In the genomic region with DNA sequence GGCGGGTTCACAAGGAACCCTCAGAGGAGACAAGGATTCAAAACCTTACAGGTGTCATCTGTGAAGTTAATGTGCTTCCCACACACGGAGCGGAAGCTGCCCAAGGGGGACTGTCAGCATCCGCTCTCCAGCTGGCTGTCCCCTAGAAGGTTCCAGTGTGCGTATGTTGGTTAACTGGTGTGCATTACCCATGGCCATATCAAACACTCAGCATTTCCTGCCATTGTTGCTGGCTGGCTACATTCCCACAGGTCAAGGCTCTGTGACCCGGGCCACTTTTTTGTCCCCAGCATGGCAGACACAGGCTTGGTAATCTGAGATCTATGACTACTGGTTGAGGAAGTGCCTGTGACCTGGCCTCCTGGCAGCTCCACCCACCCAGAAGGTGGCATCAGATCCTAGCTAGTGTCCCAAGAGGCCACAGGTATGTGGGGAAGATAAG, we compare ENCODE assay signal across 11 mouse cellular contexts. TPM values are rescaled to one million over a fixed set of nuclear protein-coding genes. Genes with fewer than 3 reads are reported as not detected.
DNase-seq lines count a peak whose midpoint lies in the region; ATAC-seq and TF ChIP-seq lines count a peak whose summit lies in the region.
"Had no signal": no experiment of that assay in that cellular context is flagged by ENCODE, and none has a peak within 500 bp of the region (broad histone marks: within the 10 kb centered on the region; RNA-seq: fewer than 3 reads in every experiment).

No protein-coding gene starts in this region.

- 0 out of 2 replicates have a peak, but pooled peaks have one; percentile 11 for ATAC-seq in common myeloid progenitor, adult 5-6 weeks (replicated peaks; ENCODE audit: low read depth, poor library complexity, severe bottlenecking)
- peak; percentile 46; the same call in 1 of the 2 replicates for ATAC-seq in liver, embryonic 14.5 days (ENCODE audit: insufficient read depth)
- ATAC-seq in midbrain, embryonic 15.5 days (replicated peaks), result no peak
- no peak for ATAC-seq in midbrain, embryonic 14.5 days (ENCODE audit: low FRiP score, low TSS enrichment)

- no peaks in the 10 kb centered on the region for H3K9me3 ChIP-seq in liver, embryonic 14.5 days (ENCODE audit: control insufficient read depth, low read length)
- H3K9me3 ChIP-seq in midbrain, embryonic 15.5 days, result peaks cover 7% of the 10 kb centered on the region; the same call in 1 of the 2 replicates
- peaks cover 6% of the 10 kb centered on the region; the same call in 1 of the 2 replicates for H3K9me3 ChIP-seq in midbrain, embryonic 14.5 days (ENCODE audit: control insufficient read depth, low read length)
- H3K9me3 ChIP-seq: hindbrain, embryonic 15.5 days had no signal

- H3K36me3 ChIP-seq in liver, embryonic 14.5 days (replicated peaks; ENCODE audit: control insufficient read depth, insufficient read depth, low read depth), result no peaks in the 10 kb centered on the region
- H3K36me3 ChIP-seq in midbrain, embryonic 15.5 days (replicated peaks), result peaks cover 19% of the 10 kb centered on the region
- H3K36me3 ChIP-seq in midbrain, embryonic 14.5 days (ENCODE audit: control insufficient read depth, insufficient read depth, low read length), result peaks cover 53% of the 10 kb centered on the region

- H3K4me1 ChIP-seq in liver, embryonic 14.5 days (replicated peaks; ENCODE audit: control insufficient read depth in 2 of 2, insufficient read depth in 2 of 2, low read length in 1 of 2), result peaks cover 4 to 10% of the 10 kb centered on the region in 2 experiments; a peak in 3 of 4 replicates
- no peaks in the 10 kb centered on the region for H3K4me1 ChIP-seq in midbrain, embryonic 15.5 days
- no peaks in the 10 kb centered on the region for H3K4me1 ChIP-seq in midbrain, embryonic 14.5 days (ENCODE audit: control insufficient read depth, insufficient read depth, low read length)
- H3K4me1 ChIP-seq: hindbrain, embryonic 15.5 days; limb, embryonic 13.5 days; neural tube, embryonic 13.5 days had no signal

- TF ChIP-seq EP300 in liver, embryonic 14.5 days (IDR thresholded peaks at IDR 0.05; ENCODE audit: low read depth), result no peak

- DNase-seq in 416B (ENCODE audit: low read depth), result peak; percentile 70
- peak; percentile 73 for DNase-seq in heart, postnatal 4 days
- no peak for DNase-seq in liver, embryonic 14.5 days (ENCODE audit: low read depth in 3 of 3, low spot score in 3 of 3)
- no peak for DNase-seq in midbrain, embryonic 14.5 days
- DNase-seq in frontal cortex, postnatal 36 days (ENCODE audit: low spot score in 2 of 2), result no peak
- no peak for DNase-seq in cerebellum, adult 8-10 months

- WGBS in liver, embryonic 14.5 days (ENCODE audit: insufficient replicate concordance), result 44% methylated on average over 6 of the region's 6 CpGs
- 89% methylated on average over 6 of the region's 6 CpGs for WGBS in midbrain, embryonic 15.5 days
- WGBS in midbrain, embryonic 14.5 days, result 93% methylated on average over 6 of the region's 6 CpGs

- H3K27ac ChIP-seq in liver, embryonic 14.5 days, result no peak overlapping the region
- no peak overlapping the region for H3K27ac ChIP-seq in midbrain, embryonic 15.5 days
- H3K27ac ChIP-seq in midbrain, embryonic 14.5 days (replicated peaks; ENCODE audit: low read depth, low read length), result no peak overlapping the region
- H3K27ac ChIP-seq: hindbrain, embryonic 15.5 days; limb, embryonic 13.5 days; neural tube, embryonic 13.5 days had no signal

- 0 out of 2 replicates have a peak, but pooled peaks have one; percentile 2 for TF ChIP-seq CTCF in liver, embryonic 14.5 days (IDR thresholded peaks at IDR 0.05; ENCODE audit: low read depth)

- H3K27me3 ChIP-seq in liver, embryonic 14.5 days (ENCODE audit: control insufficient read depth, insufficient read depth, low read length), result no peaks in the 10 kb centered on the region
- no peaks in the 10 kb centered on the region for H3K27me3 ChIP-seq in midbrain, embryonic 15.5 days (replicated peaks)
- no peaks in the 10 kb centered on the region for H3K27me3 ChIP-seq in midbrain, embryonic 14.5 days (ENCODE audit: control insufficient read depth, insufficient read depth, low read length)
- H3K27me3 ChIP-seq: hindbrain, embryonic 15.5 days; limb, embryonic 13.5 days; neural tube, embryonic 13.5 days had no signal

- no peak overlapping the region for H3K4me3 ChIP-seq in liver, embryonic 14.5 days (ENCODE audit: insufficient read depth in 1 of 2, low read depth in 2 of 2, low read length in 2 of 2)
- no peak overlapping the region for H3K4me3 ChIP-seq in midbrain, embryonic 15.5 days
- H3K4me3 ChIP-seq in midbrain, embryonic 14.5 days (replicated peaks; ENCODE audit: low read depth, low read length), result no peak overlapping the region
- H3K4me3 ChIP-seq: hindbrain, embryonic 15.5 days; limb, embryonic 13.5 days; neural tube, embryonic 13.5 days had no signal

- no peak overlapping the region for H3K9ac ChIP-seq in liver, embryonic 14.5 days (replicated peaks)
- no peak overlapping the region for H3K9ac ChIP-seq in midbrain, embryonic 15.5 days
- no peak overlapping the region for H3K9ac ChIP-seq in midbrain, embryonic 14.5 days (replicated peaks; ENCODE audit: low read length)
- H3K9ac ChIP-seq: hindbrain, embryonic 15.5 days; limb, embryonic 13.5 days; neural tube, embryonic 13.5 days had no signal

- no peak overlapping the region for H3K4me2 ChIP-seq in liver, embryonic 14.5 days (ENCODE audit: low read depth)
- H3K4me2 ChIP-seq in midbrain, embryonic 15.5 days, result no peak overlapping the region
- H3K4me2 ChIP-seq in midbrain, embryonic 14.5 days (ENCODE audit: low read length), result no peak overlapping the region
- H3K4me2 ChIP-seq: hindbrain, embryonic 15.5 days; limb, embryonic 13.5 days; neural tube, embryonic 13.5 days had no signal

RNA-seq across cellular contexts. Expression of a gene that starts 7.5 kb away (rescaled TPM):
- total RNA-seq in common myeloid progenitor, adult 5-6 weeks (2017), result 40.1 and 47.0 TPM in 2 replicates
- total RNA-seq in heart, postnatal 4 days (2021), result 100 to 1,000 TPM; 147 to 153 TPM
- polyA plus RNA-seq in liver, embryonic 14.5 days (2012; rRNA removed), result 53.7 and 57.3 TPM in 2 replicates
- polyA plus RNA-seq in liver, embryonic 14.5 days (2014; fragmentation: Nextera tagmentation; extraction: Ambion mirVana), result 58.2 and 75.8 TPM in 2 replicates
- 139 and 156 TPM in 2 replicates for polyA plus RNA-seq in midbrain, embryonic 15.5 days (2015; fragmentation: Nextera tagmentation; extraction: Ambion mirVana)
- 120 and 121 TPM in 2 replicates for polyA plus RNA-seq in midbrain, embryonic 14.5 days (2014; fragmentation: Nextera tagmentation; extraction: Ambion mirVana)

RNA-seq across cellular contexts. Expression of a gene that starts 23.8 kb away (rescaled TPM):
- 659 and 679 TPM in 2 replicates for total RNA-seq in common myeloid progenitor, adult 5-6 weeks (2017)
- 100 to 1,000 TPM; 198 to 213 TPM for total RNA-seq in heart, postnatal 4 days (2021)
- polyA plus RNA-seq in liver, embryonic 14.5 days (2012; rRNA removed), result 1,802 and 2,400 TPM in 2 replicates
- polyA plus RNA-seq in liver, embryonic 14.5 days (2014; fragmentation: Nextera tagmentation; extraction: Ambion mirVana), result 1,630 and 1,854 TPM in 2 replicates
- polyA plus RNA-seq in midbrain, embryonic 15.5 days (2015; fragmentation: Nextera tagmentation; extraction: Ambion mirVana), result 385 and 514 TPM in 2 replicates
- 163 and 265 TPM in 2 replicates for polyA plus RNA-seq in midbrain, embryonic 14.5 days (2014; fragmentation: Nextera tagmentation; extraction: Ambion mirVana)

RNA-seq across cellular contexts. Expression of a gene that starts 27.5 kb away (rescaled TPM):
- total RNA-seq in common myeloid progenitor, adult 5-6 weeks (2017), result 0.73 and 2.5 TPM in 2 replicates
- 10 to 100 TPM; 41.7 to 45.4 TPM for total RNA-seq in heart, postnatal 4 days (2021)
- polyA plus RNA-seq in liver, embryonic 14.5 days (2012; rRNA removed), result 7.8 and 8.9 TPM in 2 replicates
- 10.2 and 10.3 TPM in 2 replicates for polyA plus RNA-seq in liver, embryonic 14.5 days (2014; fragmentation: Nextera tagmentation; extraction: Ambion mirVana)
- polyA plus RNA-seq in midbrain, embryonic 15.5 days (2015; fragmentation: Nextera tagmentation; extraction: Ambion mirVana), result 56.3 and 60.8 TPM in 2 replicates
- 41.1 and 46.1 TPM in 2 replicates for polyA plus RNA-seq in midbrain, embryonic 14.5 days (2014; fragmentation: Nextera tagmentation; extraction: Ambion mirVana)

RNA-seq across cellular contexts. Expression of a gene that starts 30.3 kb away (rescaled TPM):
- 7.3 TPM in 1 of 2 replicates, not detected in the other for total RNA-seq in common myeloid progenitor, adult 5-6 weeks (2017)
- 1 to 10 TPM; 1.9 to 3.0 TPM for total RNA-seq in heart, postnatal 4 days (2021)
- 203 and 204 TPM in 2 replicates for polyA plus RNA-seq in liver, embryonic 14.5 days (2012; rRNA removed)
- 390 TPM in 2 replicates for polyA plus RNA-seq in liver, embryonic 14.5 days (2014; fragmentation: Nextera tagmentation; extraction: Ambion mirVana)
- 1.5 and 1.6 TPM in 2 replicates for polyA plus RNA-seq in midbrain, embryonic 15.5 days (2015; fragmentation: Nextera tagmentation; extraction: Ambion mirVana)
- 1.7 and 2.0 TPM in 2 replicates for polyA plus RNA-seq in midbrain, embryonic 14.5 days (2014; fragmentation: Nextera tagmentation; extraction: Ambion mirVana)

RNA-seq across cellular contexts. Expression of a gene that starts 41.5 kb away (rescaled TPM):
- not detected in 2 replicates for total RNA-seq in common myeloid progenitor, adult 5-6 weeks (2017)
- not detected for total RNA-seq in heart, postnatal 4 days (2021)
- 90.9 and 154 TPM in 2 replicates for polyA plus RNA-seq in liver, embryonic 14.5 days (2012; rRNA removed)
- 181 and 200 TPM in 2 replicates for polyA plus RNA-seq in liver, embryonic 14.5 days (2014; fragmentation: Nextera tagmentation; extraction: Ambion mirVana)
- polyA plus RNA-seq in midbrain, embryonic 15.5 days (2015; fragmentation: Nextera tagmentation; extraction: Ambion mirVana), result not detected in 2 replicates
- polyA plus RNA-seq in midbrain, embryonic 14.5 days (2014; fragmentation: Nextera tagmentation; extraction: Ambion mirVana), result not detected in 2 replicates
- polyA plus RNA-seq: hindbrain, embryonic 15.5 days; limb, embryonic 13.5 days had no signal

Comparison
In these comparisons a context has a peak if more than half of its experiments do, and no peak if none do; other contexts are left out.
1. DNase-seq: peak in 416B (single experiment) and heart, postnatal 4 days (single experiment); none in liver, embryonic 14.5 days (0 of 3), midbrain, embryonic 14.5 days (single experiment), frontal cortex, postnatal 36 days (0 of 2) and cerebellum, adult 8-10 months (single experiment).
2. ATAC-seq: peak in common myeloid progenitor, adult 5-6 weeks (single experiment) and liver, embryonic 14.5 days (single experiment); none in midbrain, embryonic 15.5 days (single experiment) and midbrain, embryonic 14.5 days (single experiment).